Mouse (Mus musculus) gastrocnemius, postnatal 14 days (tissue): ENCODE measurements around the gene Tmem254a. TPM values are rescaled to one million over a fixed set of nuclear protein-coding genes. Genes with fewer than 3 reads are reported as not detected.

ENCODE experiments used
- total RNA-seq, 2 experiments: library from RNA; stranded (reverse); gene quantifications; 2 replicates each; pipeline ENCODE4 v1.2.3; 2021

The Tmem254a gene
- total RNA-seq, 2 experiments from 2014 or later, result 1.3 to 1.7 TPM

Other genes with a start within 250 kb of the Tmem254a start
- 10 to 100 TPM; 40.9 to 51.4 TPM for gene Ppif, start 233.5 kb downstream of the Tmem254a start, total RNA-seq
- 10 to 100 TPM; 45.2 to 45.5 TPM for gene Zcchc24, start 158.6 kb downstream of the Tmem254a start, total RNA-seq
- 10 to 100 TPM; 83.7 to 85.1 TPM for gene Anxa11, start 85.5 kb downstream of the Tmem254a start, total RNA-seq
- 1 to 10 TPM; 2.9 to 3.6 TPM for gene Plac9a, start 24.6 kb downstream of the Tmem254a start, total RNA-seq
- gene Cphx1, start 10.6 kb upstream of the Tmem254a start, total RNA-seq, result under 1 TPM in 1 of 2 experiments, not detected in 1; 0.16 TPM
- gene Duxbl1, start 50.9 kb upstream of the Tmem254a start, total RNA-seq, result under 1 TPM; 0.43 to 0.80 TPM
- gene Gm9780, start 115.0 kb upstream of the Tmem254a start, total RNA-seq, result 10 to 100 TPM in 1 of 2 experiments, 1 to 10 TPM in 1; 7.5 to 11.7 TPM
- 10 to 100 TPM; 10.5 to 12.4 TPM for gene Tmem254c, start 139.7 kb upstream of the Tmem254a start, total RNA-seq
- gene Cphx2, start 153.8 kb upstream of the Tmem254a start, total RNA-seq, result not detected
- not detected for gene Cphx3, start 154.6 kb upstream of the Tmem254a start, total RNA-seq
- gene Duxbl2, start 190.7 kb upstream of the Tmem254a start, total RNA-seq, result under 1 TPM in 1 of 2 experiments, not detected in 1; 0.84 TPM